Mouse (Mus musculus): ENCODE results near the gene Prim1. TPM values are rescaled to one million over a fixed set of nuclear protein-coding genes. Genes with fewer than 3 reads are reported as not detected.

Gene Prim1
- 34.6 TPM for polyA plus RNA-seq (2015; fragmentation: Illumina TruSeq; extraction: RNeasy Lipid Tissue Mini Kit (QIAGEN cat#74804); ENCODE audit: insufficient read depth, low replicate concordance)

DNA sequence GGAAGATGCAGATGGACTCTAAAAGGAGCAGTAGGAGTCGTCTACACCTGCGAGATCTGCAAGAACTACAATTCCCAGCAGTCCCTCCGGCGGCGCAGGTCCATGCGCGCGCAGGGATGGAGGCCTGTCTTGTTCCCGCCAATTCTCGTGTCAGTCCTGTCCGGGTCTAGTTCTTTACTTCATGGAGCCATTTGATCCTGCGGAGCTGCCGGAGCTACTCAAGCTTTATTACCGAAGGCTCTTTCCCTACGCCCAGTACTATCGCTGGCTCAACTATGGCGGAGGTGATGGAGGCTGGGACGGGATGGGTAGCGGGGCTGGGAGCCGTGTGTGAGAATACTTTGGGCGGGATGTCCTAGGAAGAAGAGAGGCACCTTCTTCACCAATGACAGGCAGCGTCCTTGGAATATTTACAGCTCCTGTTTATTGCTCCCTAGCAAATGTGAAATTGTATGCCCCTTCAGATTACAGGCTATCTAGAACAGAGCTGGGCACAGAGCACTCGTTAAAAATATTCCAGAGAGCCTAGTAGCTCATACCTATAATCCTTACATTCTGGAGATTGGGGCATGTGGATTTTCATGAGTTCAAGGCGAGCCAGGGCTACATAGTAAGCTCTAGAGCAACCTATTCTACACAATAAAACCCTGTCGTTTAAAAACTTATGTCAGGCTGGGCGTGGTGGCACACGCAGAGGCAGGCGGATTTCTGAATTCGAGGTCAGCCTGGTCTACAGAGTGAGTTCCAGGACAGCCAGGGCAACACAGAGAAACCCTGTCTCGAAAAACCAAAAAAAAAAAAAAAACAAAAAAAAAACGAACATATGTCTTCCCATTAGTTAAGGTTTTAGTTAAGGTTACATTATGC, at the start of gene Prim1:
Gene Prim1, plus strand, starts transcription at position 101 of the 867 bp plus-strand sequence.

DNA sequence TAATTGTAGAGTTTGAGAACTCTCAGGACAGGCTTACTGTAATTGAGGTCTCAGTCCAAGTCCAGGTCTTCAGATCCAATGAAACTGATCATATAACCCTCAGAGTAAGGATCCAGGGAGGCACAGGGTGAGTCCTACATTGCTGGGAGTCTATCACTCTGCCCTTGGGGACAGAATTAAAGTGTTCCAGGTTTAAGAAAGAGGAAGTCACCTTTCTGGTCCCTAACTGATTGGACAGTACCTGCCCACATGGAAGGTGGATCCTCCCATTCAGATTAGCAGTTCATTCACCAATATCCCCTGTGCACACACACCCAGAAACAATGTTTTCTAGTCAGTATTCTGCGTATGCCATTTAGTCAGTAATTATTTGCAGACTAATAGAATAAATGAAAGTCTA, 7.5 kb upstream of the Prim1 start, which contains the start of gene Hsd17b6:
Gene Hsd17b6, minus strand, starts transcription at position 166 of the 400 bp plus-strand sequence.

DNA sequence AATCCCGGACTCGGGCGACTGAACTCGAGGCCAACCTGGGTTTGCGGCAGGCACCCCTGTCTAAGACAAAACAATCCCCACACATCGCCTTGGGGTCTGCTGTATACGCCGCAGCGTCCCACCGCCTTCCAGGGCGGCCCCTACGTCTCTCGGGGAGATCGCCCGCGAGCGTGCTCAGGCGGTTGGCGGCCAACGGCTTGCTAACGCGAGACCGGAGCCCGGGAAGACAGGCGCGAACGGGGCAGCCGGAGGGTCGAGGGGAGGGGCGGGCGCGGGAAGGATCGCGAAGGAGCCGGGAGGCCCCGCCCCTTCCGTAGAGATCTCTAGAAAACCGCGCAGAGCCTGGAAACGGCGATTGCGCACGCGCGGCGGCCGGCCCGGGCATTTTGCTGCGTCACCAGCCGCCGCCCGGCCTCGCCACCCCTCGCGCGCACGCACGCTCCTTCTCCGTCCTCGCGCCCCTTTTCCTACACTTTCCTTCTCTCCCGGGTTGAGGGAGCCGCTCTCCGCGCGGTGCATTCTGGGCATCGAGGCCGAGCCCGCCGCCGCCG, 43.7 kb downstream of the Prim1 start, which contains the start of gene Ptges3:
Gene Ptges3, plus strand, starts transcription at position 354 of the 551 bp plus-strand sequence.

Other genes starting within 250 kb of the Prim1 start
- not detected for gene Rdh9, start 238.8 kb upstream of the Prim1 start, polyA plus RNA-seq (2015; fragmentation: Illumina TruSeq; extraction: RNeasy Lipid Tissue Mini Kit (QIAGEN cat#74804); ENCODE audit: insufficient read depth, low replicate concordance)
- gene Rdh16, start 214.0 kb upstream of the Prim1 start, polyA plus RNA-seq (2015; fragmentation: Illumina TruSeq; extraction: RNeasy Lipid Tissue Mini Kit (QIAGEN cat#74804); ENCODE audit: insufficient read depth, low replicate concordance): not detected
- gene Rdh19, start 165.2 kb upstream of the Prim1 start, polyA plus RNA-seq (2015; fragmentation: Illumina TruSeq; extraction: RNeasy Lipid Tissue Mini Kit (QIAGEN cat#74804); ENCODE audit: insufficient read depth, low replicate concordance): not detected
- not detected for gene Rdh16f2, start 148.7 kb upstream of the Prim1 start, polyA plus RNA-seq (2015; fragmentation: Illumina TruSeq; extraction: RNeasy Lipid Tissue Mini Kit (QIAGEN cat#74804); ENCODE audit: insufficient read depth, low replicate concordance)
- gene Rdh7, start 126.4 kb upstream of the Prim1 start, polyA plus RNA-seq (2015; fragmentation: Illumina TruSeq; extraction: RNeasy Lipid Tissue Mini Kit (QIAGEN cat#74804); ENCODE audit: insufficient read depth, low replicate concordance): not detected
- not detected for gene Sdr9c7, start 116.7 kb upstream of the Prim1 start, polyA plus RNA-seq (2015; fragmentation: Illumina TruSeq; extraction: RNeasy Lipid Tissue Mini Kit (QIAGEN cat#74804); ENCODE audit: insufficient read depth, low replicate concordance)
- gene Hsd17b6, start 7.6 kb upstream of the Prim1 start, polyA plus RNA-seq (2015; fragmentation: Illumina TruSeq; extraction: RNeasy Lipid Tissue Mini Kit (QIAGEN cat#74804); ENCODE audit: insufficient read depth, low replicate concordance): not detected
- gene Naca, start 20.4 kb downstream of the Prim1 start, polyA plus RNA-seq (2015; fragmentation: Illumina TruSeq; extraction: RNeasy Lipid Tissue Mini Kit (QIAGEN cat#74804); ENCODE audit: insufficient read depth, low replicate concordance): 1,288 TPM
- 192 TPM for gene Ptges3, start 43.8 kb downstream of the Prim1 start, polyA plus RNA-seq (2015; fragmentation: Illumina TruSeq; extraction: RNeasy Lipid Tissue Mini Kit (QIAGEN cat#74804); ENCODE audit: insufficient read depth, low replicate concordance)
- gene Atp5b, start 68.1 kb downstream of the Prim1 start, polyA plus RNA-seq (2015; fragmentation: Illumina TruSeq; extraction: RNeasy Lipid Tissue Mini Kit (QIAGEN cat#74804); ENCODE audit: insufficient read depth, low replicate concordance): 584 TPM
- 77.3 TPM for gene Baz2a, start 76.4 kb downstream of the Prim1 start, polyA plus RNA-seq (2015; fragmentation: Illumina TruSeq; extraction: RNeasy Lipid Tissue Mini Kit (QIAGEN cat#74804); ENCODE audit: insufficient read depth, low replicate concordance)
- gene Rbms2, start 165.1 kb downstream of the Prim1 start, polyA plus RNA-seq (2015; fragmentation: Illumina TruSeq; extraction: RNeasy Lipid Tissue Mini Kit (QIAGEN cat#74804); ENCODE audit: insufficient read depth, low replicate concordance): 28.3 TPM
- gene Gls2, start 179.3 kb downstream of the Prim1 start, polyA plus RNA-seq (2015; fragmentation: Illumina TruSeq; extraction: RNeasy Lipid Tissue Mini Kit (QIAGEN cat#74804); ENCODE audit: insufficient read depth, low replicate concordance): 1.1 TPM
- gene Spryd4, start 196.6 kb downstream of the Prim1 start, polyA plus RNA-seq (2015; fragmentation: Illumina TruSeq; extraction: RNeasy Lipid Tissue Mini Kit (QIAGEN cat#74804); ENCODE audit: insufficient read depth, low replicate concordance): 13.4 TPM
- gene Mip, start 210.7 kb downstream of the Prim1 start, polyA plus RNA-seq (2015; fragmentation: Illumina TruSeq; extraction: RNeasy Lipid Tissue Mini Kit (QIAGEN cat#74804); ENCODE audit: insufficient read depth, low replicate concordance): not detected
- gene Timeless, start 216.9 kb downstream of the Prim1 start, polyA plus RNA-seq (2015; fragmentation: Illumina TruSeq; extraction: RNeasy Lipid Tissue Mini Kit (QIAGEN cat#74804); ENCODE audit: insufficient read depth, low replicate concordance): 14.1 TPM
- 0.28 TPM for gene Apon, start 238.9 kb downstream of the Prim1 start, polyA plus RNA-seq (2015; fragmentation: Illumina TruSeq; extraction: RNeasy Lipid Tissue Mini Kit (QIAGEN cat#74804); ENCODE audit: insufficient read depth, low replicate concordance)

Data from spleen, adult 10 weeks (tissue).